Mouse (Mus musculus): ENCODE results near the gene Prrt1. TPM values are rescaled to one million over a fixed set of nuclear protein-coding genes. Genes with fewer than 3 reads are reported as not detected.

The Prrt1 gene
- total and polyA plus RNA-seq, 2 experiments from 2014 or later: 11.4 to 15.1 TPM

GRCm38 (mm10) chr17:34676671-34677070 is 47.3 kb downstream of the Prrt1 start:
- DNase-seq (no peak), ATAC-seq (no peak)
- Histone ChIP-seq H3K4me3 (ENCODE audit: low read depth, low read length) (no peak overlapping the region), H3K4me2 (ENCODE audit: low read depth) (no peak overlapping the region), H3K27me3 (ENCODE audit: insufficient read depth, low read length) (peaks cover 24% of the 10 kb centered on the region), H3K9me3 (ENCODE audit: low read length) (no peaks in the 10 kb centered on the region), H3K9ac (no peak overlapping the region), H3K27ac (ENCODE audit: low read depth, low read length) (no peak overlapping the region), H3K36me3 (ENCODE audit: insufficient read depth) (no peaks in the 10 kb centered on the region), H3K4me1 (ENCODE audit: insufficient read depth) (no peaks in the 10 kb centered on the region)
- TF ChIP-seq CTCF (IDR thresholded peaks at IDR 0.05; ENCODE audit: low read depth): no peak
- WGBS: 80% methylated on average over 12 of the region's 12 CpGs

GRCm38 (mm10) chr17:34680191-34680590 is 50.9 kb downstream of the Prrt1 start:
- Histone ChIP-seq H3K36me3 (ENCODE audit: insufficient read depth) (no peaks in the 10 kb centered on the region), H3K27me3 (ENCODE audit: insufficient read depth, low read length) (no peaks in the 10 kb centered on the region), H3K4me1 (ENCODE audit: insufficient read depth) (no peaks in the 10 kb centered on the region), H3K4me2 (ENCODE audit: low read depth) (no peak overlapping the region), H3K9ac (no peak overlapping the region), H3K9me3 (ENCODE audit: low read length) (no peaks in the 10 kb centered on the region), H3K4me3 (ENCODE audit: low read depth, low read length) (no peak overlapping the region), H3K27ac (ENCODE audit: low read depth, low read length) (no peak overlapping the region)
- no peak for ATAC-seq
- no peak for TF ChIP-seq CTCF (IDR thresholded peaks at IDR 0.05; ENCODE audit: low read depth)
- no peak for DNase-seq
- 85% methylated on average over 26 of the region's 26 CpGs for WGBS

- Histone ChIP-seq H3K27me3 (ENCODE audit: insufficient read depth, low read length) (no peaks in the 10 kb centered on the region), H3K9me3 (ENCODE audit: low read length) (no peaks in the 10 kb centered on the region), H3K36me3 (ENCODE audit: insufficient read depth) (no peaks in the 10 kb centered on the region), H3K27ac (ENCODE audit: low read depth, low read length) (no peak overlapping the region), H3K4me1 (ENCODE audit: insufficient read depth) (no peaks in the 10 kb centered on the region), H3K4me3 (ENCODE audit: low read depth, low read length) (no peak overlapping the region), H3K4me2 (ENCODE audit: low read depth) (no peak overlapping the region), H3K9ac (no peak overlapping the region)
- TF ChIP-seq CTCF (IDR thresholded peaks at IDR 0.05; ENCODE audit: low read depth): no peak
- 71% methylated on average over 4 of the region's 4 CpGs for WGBS
- ATAC-seq: no peak
- DNase-seq: no peak
Observed at GRCm38 (mm10) chr17:34680621-34681020, 51.3 kb downstream of the Prrt1 start.

- no peak for TF ChIP-seq CTCF (IDR thresholded peaks at IDR 0.05; ENCODE audit: low read depth)
- 74% methylated on average over 17 of the region's 17 CpGs for WGBS
- Histone ChIP-seq H3K4me2 (ENCODE audit: low read depth) (no peak overlapping the region), H3K9me3 (ENCODE audit: low read length) (no peaks in the 10 kb centered on the region), H3K27ac (ENCODE audit: low read depth, low read length) (no peak overlapping the region), H3K4me3 (ENCODE audit: low read depth, low read length) (no peak overlapping the region), H3K27me3 (ENCODE audit: insufficient read depth, low read length) (no peaks in the 10 kb centered on the region), H3K4me1 (ENCODE audit: insufficient read depth) (no peaks in the 10 kb centered on the region), H3K36me3 (ENCODE audit: insufficient read depth) (no peaks in the 10 kb centered on the region), H3K9ac (no peak overlapping the region)
- DNase-seq: no peak
- ATAC-seq: no peak
Observed at GRCm38 (mm10) chr17:34681132-34681571, 51.8 kb downstream of the Prrt1 start.

GRCm38 (mm10) chr17:34681881-34682536 is 52.7 kb downstream of the Prrt1 start:
- no peak for TF ChIP-seq CTCF (IDR thresholded peaks at IDR 0.05; ENCODE audit: low read depth)
- no peak overlapping the region for H3K27ac ChIP-seq (ENCODE audit: low read depth, low read length)
- no peaks in the 10 kb centered on the region for H3K27me3 ChIP-seq (ENCODE audit: insufficient read depth, low read length)
- no peak overlapping the region for H3K4me2 ChIP-seq (ENCODE audit: low read depth)
- H3K9ac ChIP-seq: no peak overlapping the region
- no peak overlapping the region for H3K4me3 ChIP-seq (ENCODE audit: low read depth, low read length)
- H3K4me1 ChIP-seq (ENCODE audit: insufficient read depth): no peaks in the 10 kb centered on the region
- DNase-seq: no peak
- WGBS: 76% methylated on average over 11 of the region's 11 CpGs
- no peak for ATAC-seq
- H3K36me3 ChIP-seq (ENCODE audit: insufficient read depth): no peaks in the 10 kb centered on the region
- no peaks in the 10 kb centered on the region for H3K9me3 ChIP-seq (ENCODE audit: low read length)

Other genes with a start within 250 kb of the Prrt1 start
- gene BC051142, start 230.7 kb upstream of the Prrt1 start, total RNA-seq (2014; rRNA removed): 6.5 and 9.0 TPM in 2 replicates
- 4.4 and 5.5 TPM in 2 replicates for gene BC051142, start 230.7 kb upstream of the Prrt1 start, polyA plus RNA-seq (2015; fragmentation: Nextera tagmentation; extraction: Ambion mirVana)
- gene Btnl4, start 152.2 kb upstream of the Prrt1 start, total RNA-seq (2014; rRNA removed): not detected in 2 replicates
- not detected in 2 replicates for gene Btnl4, start 152.2 kb upstream of the Prrt1 start, polyA plus RNA-seq (2015; fragmentation: Nextera tagmentation; extraction: Ambion mirVana)
- gene Btnl6, start 112.2 kb upstream of the Prrt1 start, total RNA-seq (2014; rRNA removed): not detected in 2 replicates
- not detected in 2 replicates for gene Btnl6, start 112.2 kb upstream of the Prrt1 start, polyA plus RNA-seq (2015; fragmentation: Nextera tagmentation; extraction: Ambion mirVana)
- gene Notch4, start 65.3 kb upstream of the Prrt1 start, total RNA-seq (2014; rRNA removed): 2.8 and 16.0 TPM in 2 replicates
- 3.8 and 5.5 TPM in 2 replicates for gene Notch4, start 65.3 kb upstream of the Prrt1 start, polyA plus RNA-seq (2015; fragmentation: Nextera tagmentation; extraction: Ambion mirVana)
- gene Gpsm3, start 39.7 kb upstream of the Prrt1 start, total RNA-seq (2014; rRNA removed): 1.2 and 2.4 TPM in 2 replicates
- gene Gpsm3, start 39.7 kb upstream of the Prrt1 start, polyA plus RNA-seq (2015; fragmentation: Nextera tagmentation; extraction: Ambion mirVana): 4.2 and 4.6 TPM in 2 replicates
- 56.7 and 75.2 TPM in 2 replicates for gene Pbx2, start 38.3 kb upstream of the Prrt1 start, total RNA-seq (2014; rRNA removed)
- gene Pbx2, start 38.3 kb upstream of the Prrt1 start, polyA plus RNA-seq (2015; fragmentation: Nextera tagmentation; extraction: Ambion mirVana): 3.9 and 5.9 TPM in 2 replicates
- 1.8 and 2.8 TPM in 2 replicates for gene Ager, start 31.7 kb upstream of the Prrt1 start, total RNA-seq (2014; rRNA removed)
- gene Ager, start 31.7 kb upstream of the Prrt1 start, polyA plus RNA-seq (2015; fragmentation: Nextera tagmentation; extraction: Ambion mirVana): 0.92 and 1.2 TPM in 2 replicates
- gene Rnf5, start 25.8 kb upstream of the Prrt1 start, total RNA-seq (2014; rRNA removed): 39.0 and 45.3 TPM in 2 replicates
- 245 and 252 TPM in 2 replicates for gene Rnf5, start 25.8 kb upstream of the Prrt1 start, polyA plus RNA-seq (2015; fragmentation: Nextera tagmentation; extraction: Ambion mirVana)
- gene Agpat1, start 25.3 kb upstream of the Prrt1 start, total RNA-seq (2014; rRNA removed): 187 and 217 TPM in 2 replicates
- gene Agpat1, start 25.3 kb upstream of the Prrt1 start, polyA plus RNA-seq (2015; fragmentation: Nextera tagmentation; extraction: Ambion mirVana): 88.5 and 104 TPM in 2 replicates
- gene Egfl8, start 13.6 kb upstream of the Prrt1 start, total RNA-seq (2014; rRNA removed): 2.7 and 3.2 TPM in 2 replicates
- 3.8 and 4.8 TPM in 2 replicates for gene Egfl8, start 13.6 kb upstream of the Prrt1 start, polyA plus RNA-seq (2015; fragmentation: Nextera tagmentation; extraction: Ambion mirVana)
- gene Ppt2, start 1.0 kb upstream of the Prrt1 start, total RNA-seq (2014; rRNA removed): 24.2 and 27.2 TPM in 2 replicates
- 17.6 and 20.2 TPM in 2 replicates for gene Ppt2, start 1.0 kb upstream of the Prrt1 start, polyA plus RNA-seq (2015; fragmentation: Nextera tagmentation; extraction: Ambion mirVana)
- 9.6 and 19.9 TPM in 2 replicates for gene Fkbpl, start 15.2 kb downstream of the Prrt1 start, total RNA-seq (2014; rRNA removed)
- gene Fkbpl, start 15.2 kb downstream of the Prrt1 start, polyA plus RNA-seq (2015; fragmentation: Nextera tagmentation; extraction: Ambion mirVana): 8.2 and 11.4 TPM in 2 replicates
- gene Atf6b, start 17.6 kb downstream of the Prrt1 start, total RNA-seq (2014; rRNA removed): 39.9 and 43.7 TPM in 2 replicates
- 86.1 and 86.4 TPM in 2 replicates for gene Atf6b, start 17.6 kb downstream of the Prrt1 start, polyA plus RNA-seq (2015; fragmentation: Nextera tagmentation; extraction: Ambion mirVana)
- gene Tnxb, start 41.0 kb downstream of the Prrt1 start, total RNA-seq (2014; rRNA removed): 1.0 and 1.7 TPM in 2 replicates
- gene Tnxb, start 41.0 kb downstream of the Prrt1 start, polyA plus RNA-seq (2015; fragmentation: Nextera tagmentation; extraction: Ambion mirVana): 0.08 and 0.16 TPM in 2 replicates
- gene C4b, start 114.3 kb downstream of the Prrt1 start, total RNA-seq (2014; rRNA removed): 1.5 and 1.6 TPM in 2 replicates
- gene C4b, start 114.3 kb downstream of the Prrt1 start, polyA plus RNA-seq (2015; fragmentation: Nextera tagmentation; extraction: Ambion mirVana): 0.59 and 0.75 TPM in 2 replicates
- gene Cyp21a1, start 175.0 kb downstream of the Prrt1 start, total RNA-seq (2014; rRNA removed): not detected in 2 replicates
- gene Cyp21a1, start 175.0 kb downstream of the Prrt1 start, polyA plus RNA-seq (2015; fragmentation: Nextera tagmentation; extraction: Ambion mirVana): not detected in 2 replicates
- 41.9 and 55.6 TPM in 2 replicates for gene Stk19, start 207.4 kb downstream of the Prrt1 start, total RNA-seq (2014; rRNA removed)
- 55.7 and 61.1 TPM in 2 replicates for gene Stk19, start 207.4 kb downstream of the Prrt1 start, polyA plus RNA-seq (2015; fragmentation: Nextera tagmentation; extraction: Ambion mirVana)
- gene Dxo, start 207.5 kb downstream of the Prrt1 start, total RNA-seq (2014; rRNA removed): 40.0 and 46.0 TPM in 2 replicates
- 56.0 and 57.8 TPM in 2 replicates for gene Dxo, start 207.5 kb downstream of the Prrt1 start, polyA plus RNA-seq (2015; fragmentation: Nextera tagmentation; extraction: Ambion mirVana)
- gene Skiv2l, start 220.7 kb downstream of the Prrt1 start, total RNA-seq (2014; rRNA removed): 91.8 and 97.7 TPM in 2 replicates
- 36.9 and 42.8 TPM in 2 replicates for gene Skiv2l, start 220.7 kb downstream of the Prrt1 start, polyA plus RNA-seq (2015; fragmentation: Nextera tagmentation; extraction: Ambion mirVana)
- gene Nelfe, start 220.9 kb downstream of the Prrt1 start, total RNA-seq (2014; rRNA removed): 32.0 and 56.2 TPM in 2 replicates
- gene Nelfe, start 220.9 kb downstream of the Prrt1 start, polyA plus RNA-seq (2015; fragmentation: Nextera tagmentation; extraction: Ambion mirVana): 49.6 and 54.6 TPM in 2 replicates
- gene Cfb, start 233.0 kb downstream of the Prrt1 start, total RNA-seq (2014; rRNA removed): 0.67 and 1.4 TPM in 2 replicates
- gene Cfb, start 233.0 kb downstream of the Prrt1 start, polyA plus RNA-seq (2015; fragmentation: Nextera tagmentation; extraction: Ambion mirVana): 1.0 and 1.7 TPM in 2 replicates
- 25.2 and 32.6 TPM in 2 replicates for gene Zbtb12, start 249.9 kb downstream of the Prrt1 start, total RNA-seq (2014; rRNA removed)
- gene Zbtb12, start 249.9 kb downstream of the Prrt1 start, polyA plus RNA-seq (2015; fragmentation: Nextera tagmentation; extraction: Ambion mirVana): 5.3 and 7.7 TPM in 2 replicates

Measured in forebrain, postnatal 0 days (tissue).